Mouse (Mus musculus) myocyte (in vitro differentiated cells): ENCODE data around the gene Smyd4.

Source experiments
- POLR2A ChIP-seq: IDR thresholded peaks from one replicate; pipeline ENCODE4 v1.6.1; 2011; ENCODE audit warnings: low read depth, mild to moderate bottlenecking, control low read depth, moderate library complexity; ENCODE audit not compliant: insufficient read length
- REST ChIP-seq: IDR thresholded peaks from one replicate; pipeline ENCODE4 v1.6.1; 2011; ENCODE audit warnings: mild to moderate bottlenecking, control low read depth, moderate library complexity; ENCODE audit not compliant: insufficient read depth, insufficient read length
- USF1 ChIP-seq: IDR thresholded peaks from one replicate; pipeline ENCODE4 v1.6.1; 2011; ENCODE audit warnings: low read depth, mild to moderate bottlenecking, control low read depth, moderate library complexity

DNA sequence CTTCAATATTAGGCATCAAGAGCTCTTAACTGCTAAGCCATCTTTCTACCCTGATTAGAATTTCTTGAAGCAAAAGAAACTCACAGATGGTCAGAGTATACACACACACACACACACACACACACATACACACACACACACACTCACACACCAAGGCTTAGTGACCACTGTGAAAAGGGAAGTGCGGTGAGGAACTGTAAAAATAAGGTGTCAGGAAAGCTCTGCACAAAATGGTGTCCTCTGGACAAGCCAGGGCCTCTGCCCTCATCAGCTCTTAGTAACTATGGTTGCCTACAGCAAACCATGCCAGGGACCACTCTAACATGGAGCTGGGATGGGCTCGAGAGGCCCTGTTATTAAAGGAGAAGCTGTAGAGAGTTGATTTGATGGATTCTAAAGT is 23.8 kb upstream of the Smyd4 start:
- TF ChIP-seq POLR2A = no peak
- no peak for TF ChIP-seq REST
- TF ChIP-seq USF1 = no peak
